Comparison of ENCODE assay signal across 19 mouse cellular contexts in genomic region chr5:144691421-144691820, GRCm38 (mm10).
DNase-seq lines count a peak whose midpoint lies in the region; ATAC-seq and TF ChIP-seq lines count a peak whose summit lies in the region.
"Had no signal": no experiment of that assay in that cellular context is flagged by ENCODE, and none has a peak within 500 bp of the region (broad histone marks: within the 10 kb centered on the region; RNA-seq: fewer than 3 reads in every experiment).

No protein-coding gene starts in this region.

- no peak for TF ChIP-seq CTCF in hindbrain, postnatal 0 days (IDR thresholded peaks at IDR 0.05; ENCODE audit: low read depth)
- TF ChIP-seq CTCF in layer of hippocampus, adult 2 months (conservative IDR thresholded peaks at IDR 0.05): no peak

- DNase-seq in midbrain, embryonic 10.5 days (ENCODE audit: low spot score): peak; percentile 45
- peak; percentile 32 for DNase-seq in embryo, embryonic 9.5 days (ENCODE audit: extremely low spot score)
- peak; percentile 45 for DNase-seq in hindbrain, postnatal 0 days (ENCODE audit: low spot score)
- DNase-seq in layer of hippocampus, adult 2 months (ENCODE audit: low spot score in 2 of 2): no peak
- no peak for DNase-seq in ovary, postnatal 10 days (ENCODE audit: low spot score)
- no peak for DNase-seq in testis, postnatal 10 days (ENCODE audit: low spot score)
- DNase-seq: adrenal gland, adult 8-10 months; cerebellum, adult 9-11 months; gastrocnemius, adult 2 months; heart, postnatal 10 days; lung, adult 2 months had no signal

- no peaks in the 10 kb centered on the region for H3K36me3 ChIP-seq in midbrain, embryonic 10.5 days
- H3K36me3 ChIP-seq in midbrain, embryonic 16.5 days (ENCODE audit: control insufficient read depth, insufficient read depth, low read length): no peaks in the 10 kb centered on the region
- no peaks in the 10 kb centered on the region for H3K36me3 ChIP-seq in hindbrain, postnatal 0 days (ENCODE audit: insufficient read depth, low read length)
- H3K36me3 ChIP-seq in neural tube, embryonic 14.5 days (ENCODE audit: control insufficient read depth, insufficient read depth, low read length): no peaks in the 10 kb centered on the region
- H3K36me3 ChIP-seq: embryonic facial prominence, embryonic 15.5 days; forebrain, embryonic 15.5 days; kidney, embryonic 15.5 days; limb, embryonic 15.5 days had no signal

- no peak overlapping the region for H3K4me3 ChIP-seq in midbrain, embryonic 10.5 days
- no peak overlapping the region for H3K4me3 ChIP-seq in midbrain, embryonic 16.5 days (ENCODE audit: low read depth, low read length)
- H3K4me3 ChIP-seq in hindbrain, postnatal 0 days (ENCODE audit: low read length): no peak overlapping the region
- no peak overlapping the region for H3K4me3 ChIP-seq in neural tube, embryonic 14.5 days (ENCODE audit: low read depth, low read length)
- H3K4me3 ChIP-seq in layer of hippocampus, adult 2 months: no peak overlapping the region
- H3K4me3 ChIP-seq: embryonic facial prominence, embryonic 15.5 days; forebrain, embryonic 15.5 days; gastrocnemius, adult 2 months; kidney, embryonic 15.5 days; limb, embryonic 15.5 days; myocyte had no signal

- H3K9ac ChIP-seq in midbrain, embryonic 16.5 days (ENCODE audit: low read depth, low read length): no peak overlapping the region
- no peak overlapping the region for H3K9ac ChIP-seq in hindbrain, postnatal 0 days (replicated peaks; ENCODE audit: low read length)
- no peak overlapping the region for H3K9ac ChIP-seq in neural tube, embryonic 14.5 days (replicated peaks; ENCODE audit: low read depth, low read length)
- H3K9ac ChIP-seq: embryonic facial prominence, embryonic 15.5 days; forebrain, embryonic 15.5 days; kidney, embryonic 15.5 days; limb, embryonic 15.5 days had no signal

- H3K4me1 ChIP-seq in midbrain, embryonic 10.5 days: peaks cover 18% of the 10 kb centered on the region
- H3K4me1 ChIP-seq in midbrain, embryonic 16.5 days (ENCODE audit: control insufficient read depth, insufficient read depth, low read length): peaks cover 20% of the 10 kb centered on the region
- peaks cover 17% of the 10 kb centered on the region for H3K4me1 ChIP-seq in hindbrain, postnatal 0 days (ENCODE audit: insufficient read depth, low read length)
- H3K4me1 ChIP-seq in neural tube, embryonic 14.5 days (ENCODE audit: control insufficient read depth, insufficient read depth, low read length): peaks cover 21% of the 10 kb centered on the region; the same call in 1 of the 2 replicates
- H3K4me1 ChIP-seq: kidney, embryonic 15.5 days had no signal

- WGBS in midbrain, embryonic 10.5 days: 46% methylated on average over 4 of the region's 4 CpGs
- 21% methylated on average over 4 of the region's 4 CpGs for WGBS in midbrain, embryonic 16.5 days
- WGBS in hindbrain, postnatal 0 days: 36% methylated on average over 4 of the region's 4 CpGs
- 20% methylated on average over 4 of the region's 4 CpGs for whole genome bisulfite sequencing in neural tube, embryonic 14.5 days

- no peaks in the 10 kb centered on the region for H3K9me3 ChIP-seq in midbrain, embryonic 10.5 days (replicated peaks)
- H3K9me3 ChIP-seq in midbrain, embryonic 16.5 days (replicated peaks; ENCODE audit: control insufficient read depth, low read length, poor library complexity, severe bottlenecking): no peaks in the 10 kb centered on the region
- H3K9me3 ChIP-seq in hindbrain, postnatal 0 days (ENCODE audit: low read length): no peaks in the 10 kb centered on the region
- no peaks in the 10 kb centered on the region for H3K9me3 ChIP-seq in neural tube, embryonic 14.5 days (ENCODE audit: control insufficient read depth, low read length)
- H3K9me3 ChIP-seq: embryonic facial prominence, embryonic 15.5 days; forebrain, embryonic 15.5 days; kidney, embryonic 15.5 days; limb, embryonic 15.5 days had no signal

- no peaks in the 10 kb centered on the region for H3K27me3 ChIP-seq in midbrain, embryonic 10.5 days (ENCODE audit: low read depth, poor library complexity, severe bottlenecking)
- H3K27me3 ChIP-seq in midbrain, embryonic 16.5 days (ENCODE audit: control insufficient read depth, insufficient read depth, low read depth, low read length): no peaks in the 10 kb centered on the region
- no peaks in the 10 kb centered on the region for H3K27me3 ChIP-seq in hindbrain, postnatal 0 days (ENCODE audit: insufficient read depth, low read length)
- H3K27me3 ChIP-seq in neural tube, embryonic 14.5 days (ENCODE audit: control insufficient read depth, insufficient read depth, low read length): no peaks in the 10 kb centered on the region
- H3K27me3 ChIP-seq: embryonic facial prominence, embryonic 15.5 days; forebrain, embryonic 15.5 days; kidney, embryonic 15.5 days; limb, embryonic 15.5 days had no signal

- ATAC-seq in midbrain, embryonic 16.5 days: no peak
- 0 out of 2 replicates have a peak, but pooled peaks have one; percentile 25 for ATAC-seq in hindbrain, postnatal 0 days
- ATAC-seq in neural tube, embryonic 14.5 days (ENCODE audit: low read depth): peak; percentile 38; the same call in 1 of the 2 replicates
- ATAC-seq: forebrain, embryonic 15.5 days had no signal

- H3K4me2 ChIP-seq in midbrain, embryonic 16.5 days (ENCODE audit: low read length): no peak overlapping the region
- no peak overlapping the region for H3K4me2 ChIP-seq in hindbrain, postnatal 0 days (ENCODE audit: low read depth, low read length)
- H3K4me2 ChIP-seq in neural tube, embryonic 14.5 days (ENCODE audit: low read depth, low read length): no peak overlapping the region
- H3K4me2 ChIP-seq: embryonic facial prominence, embryonic 15.5 days; forebrain, embryonic 15.5 days; kidney, embryonic 15.5 days; limb, embryonic 15.5 days had no signal

- peak overlapping the region; percentile 72 for H3K27ac ChIP-seq in midbrain, embryonic 10.5 days (replicated peaks)
- H3K27ac ChIP-seq in midbrain, embryonic 16.5 days (ENCODE audit: low read length): no peak overlapping the region
- H3K27ac ChIP-seq in hindbrain, postnatal 0 days: peak overlapping the region; percentile 7; the same call in 1 of the 2 replicates
- no peak overlapping the region for H3K27ac ChIP-seq in neural tube, embryonic 14.5 days (ENCODE audit: low read depth, low read length)
- no peak overlapping the region for H3K27ac ChIP-seq in layer of hippocampus, adult 2 months
- H3K27ac ChIP-seq: embryonic facial prominence, embryonic 15.5 days; forebrain, embryonic 15.5 days; gastrocnemius, adult 2 months; kidney, embryonic 15.5 days; limb, embryonic 15.5 days; macrophage had no signal

Comparison
In these comparisons a context has a peak if more than half of its experiments do, and no peak if none do; other contexts are left out.
1. H3K27ac ChIP-seq: peak in midbrain, embryonic 10.5 days (single experiment) and hindbrain, postnatal 0 days (single experiment); none in midbrain, embryonic 16.5 days (single experiment), neural tube, embryonic 14.5 days (single experiment) and layer of hippocampus, adult 2 months (single experiment).
2. DNase-seq: peak in midbrain, embryonic 10.5 days (single experiment), embryo, embryonic 9.5 days (single experiment) and hindbrain, postnatal 0 days (single experiment); none in layer of hippocampus, adult 2 months (0 of 2), ovary, postnatal 10 days (single experiment) and testis, postnatal 10 days (single experiment).